Mouse (Mus musculus) kidney, embryonic 15.5 days (tissue): ENCODE measurements around the gene Dffb. TPM values are rescaled to one million over a fixed set of nuclear protein-coding genes. Genes with fewer than 3 reads are reported as not detected.
A peak's percentile ranks its signal among the peaks of the same experiment; 100 is the strongest.

Experiments
- ATAC-seq: fragments of 200-750 bp; cut with Nextera tagmentation; replicated peaks from 2 replicates; pipeline ENCODE4 v1.8.0; 2017; ENCODE audit warnings: moderate TSS enrichment; ENCODE audit not compliant: low FRiP score
- H3K27ac ChIP-seq: fragments of 300-500 bp; sonication (generic); 2 replicates; pipeline ENCODE4 v1.5.1; 2015; ENCODE audit warnings: mild to moderate bottlenecking, inconsistent platforms
- H3K27me3 ChIP-seq: fragments of 300-500 bp; sonication (generic); 2 replicates; pipeline ENCODE4 v1.6.1; 2015; ENCODE audit warnings: inconsistent platforms
- H3K36me3 ChIP-seq: fragments of 300-500 bp; sonication (generic); 2 replicates; pipeline ENCODE4 v1.6.1; 2015; ENCODE audit warnings: inconsistent platforms
- H3K4me1 ChIP-seq: fragments of 300-500 bp; sonication (generic); 2 replicates; pipeline ENCODE4 v1.6.1; 2015; ENCODE audit warnings: inconsistent platforms
- H3K4me2 ChIP-seq: fragments of 300-500 bp; sonication (generic); 2 replicates; pipeline ENCODE4 v1.6.1; 2015; ENCODE audit warnings: moderate library complexity, mild to moderate bottlenecking, inconsistent platforms
- H3K4me3 ChIP-seq: fragments of 300-500 bp; sonication (generic); replicated peaks from 2 replicates; pipeline ENCODE4 v1.5.1; 2015; ENCODE audit warnings: mild to moderate bottlenecking, inconsistent platforms
- H3K9ac ChIP-seq: fragments of 300-500 bp; sonication (generic); 2 replicates; pipeline ENCODE4 v1.6.1; 2015; ENCODE audit warnings: mild to moderate bottlenecking, inconsistent platforms
- H3K9me3 ChIP-seq: fragments of 300-500 bp; sonication (generic); replicated peaks from 2 replicates; pipeline ENCODE4 v1.6.1; 2016; ENCODE audit warnings: inconsistent platforms
- WGBS: fragments of 180-500 bp; shearing (Covaris S2); methylation state at CpG from one replicate; pipeline ENCODE4 v1.1.7; 2015; ENCODE audit warnings: mixed read lengths; 5-methylcytosine and 5-hydroxymethylcytosine counted together
- polyA plus RNA-seq: library from polyadenylated mRNA; unstranded; fragments of >200 nt; fragmentation: Nextera tagmentation; extraction: Ambion mirVana; gene quantifications from 2 replicates; pipeline ENCODE4 v1.2.1, GENCODE M21; 2015

Gene Dffb
- 12.6 and 13.8 TPM in 2 replicates for polyA plus RNA-seq

DNA sequence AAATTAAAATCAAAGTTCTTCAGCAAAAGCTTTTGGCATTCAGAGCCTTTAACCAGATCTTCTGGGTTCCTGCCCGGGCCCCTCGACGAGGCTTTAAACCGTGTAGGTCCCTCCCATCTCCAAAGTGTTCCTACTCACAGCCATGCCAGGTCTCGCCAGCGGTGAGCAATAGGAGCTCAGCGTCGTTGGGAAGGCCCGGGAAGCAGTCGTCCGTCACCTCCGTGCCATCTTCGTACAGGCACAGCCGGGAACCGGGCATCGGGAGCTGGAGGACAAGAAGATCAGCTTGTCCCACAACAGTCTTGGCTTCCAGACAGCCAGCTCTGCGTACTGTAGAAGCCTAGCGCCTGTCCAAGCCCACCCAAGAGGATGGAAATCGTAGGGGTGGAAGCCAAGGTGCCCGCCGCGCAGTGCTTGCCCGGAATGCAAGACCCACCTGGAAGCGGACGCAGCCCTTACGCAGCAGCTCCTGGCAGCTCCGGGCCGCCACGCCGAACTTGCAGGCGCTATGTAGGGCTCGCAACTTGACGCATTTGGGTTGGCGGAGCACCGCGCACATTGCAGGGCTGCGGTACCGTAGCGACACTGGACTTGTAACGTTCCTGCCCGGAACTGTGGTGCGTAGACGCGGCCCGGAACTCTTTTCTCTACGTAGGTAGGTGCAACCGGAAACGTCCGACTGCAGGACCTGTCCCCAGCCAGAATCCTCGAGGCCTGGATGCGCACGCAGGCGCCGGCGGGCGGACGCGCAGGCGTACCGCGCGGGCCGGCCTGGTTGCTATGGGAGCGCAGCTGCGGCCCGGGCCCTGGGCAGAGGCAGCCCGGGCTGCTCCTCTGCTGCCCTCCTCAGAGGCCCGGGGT, at the start of gene Dffb, which contains the start of gene Cep104:
TSS of gene Dffb (minus strand) at position 696 of the 861 bp plus-strand sequence.
TSS of gene Cep104 (plus strand) at position 764 of the 861 bp plus-strand sequence.
- WGBS: under 1% methylated on average over 68 of the region's 68 CpGs
- peak within 1 kb of the TSS; percentile 39 for H3K27ac ChIP-seq
- H3K27me3 ChIP-seq: no peaks in the 10 kb centered on the region
- H3K4me1 ChIP-seq: peaks cover 23% of the 10 kb centered on the region
- ATAC-seq: peak; percentile 98
- peak within 1 kb of the TSS; percentile 81 for H3K9ac ChIP-seq
- peak within 1 kb of the TSS; percentile 95 for H3K4me2 ChIP-seq
- H3K9me3 ChIP-seq: no peaks in the 10 kb centered on the region
- peaks cover 34% of the 10 kb centered on the region for H3K36me3 ChIP-seq
- H3K4me3 ChIP-seq: peak within 1 kb of the TSS; percentile 78

DNA sequence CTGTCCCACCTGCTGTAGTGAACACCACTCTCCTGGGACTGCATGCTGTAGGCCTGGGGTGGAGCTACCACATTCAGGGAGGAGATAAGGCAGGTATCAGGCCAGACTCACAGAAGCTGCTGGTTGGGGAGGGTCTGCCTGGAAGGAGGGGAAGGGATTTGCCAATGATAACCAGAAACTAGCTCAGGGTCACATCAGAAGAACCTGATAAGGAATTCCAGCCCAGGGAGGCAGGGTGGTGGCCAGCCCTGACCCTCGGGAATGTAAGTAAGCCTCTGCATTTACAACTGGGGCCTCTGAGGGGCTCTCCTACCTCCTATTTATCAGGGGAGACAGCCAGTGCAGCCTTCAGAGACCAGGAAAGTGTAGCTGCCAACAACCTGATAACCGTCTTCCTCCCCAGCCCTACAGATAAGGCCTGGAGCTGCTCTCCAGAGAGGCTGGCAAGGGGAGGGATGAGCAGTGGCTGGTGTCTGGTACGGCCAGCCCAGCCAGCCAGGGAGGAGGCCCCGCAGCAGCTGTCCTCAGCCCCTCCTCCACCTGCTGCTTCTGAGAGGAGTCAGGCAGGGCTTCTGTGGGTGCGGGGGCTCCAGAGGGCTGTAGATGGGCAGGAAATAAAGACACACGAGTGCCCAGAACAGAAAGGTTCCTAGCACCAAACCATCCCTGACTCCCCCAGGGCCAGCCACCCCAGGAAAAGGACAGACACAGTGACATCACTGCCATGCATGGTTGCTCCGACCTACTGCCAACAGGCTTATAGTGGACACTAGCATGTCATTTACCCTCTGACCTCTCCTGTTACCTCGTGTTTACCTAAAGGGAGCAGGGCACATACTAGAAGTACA, 49.1 kb upstream of the Dffb start:
- Histone ChIP-seq H3K27me3 (peaks cover 7% of the 10 kb centered on the region; the same call in 1 of the 2 replicates), H3K27ac (peak overlapping the region; percentile 89), H3K9me3 (no peaks in the 10 kb centered on the region), H3K4me1 (peaks cover 58% of the 10 kb centered on the region), H3K4me3 (peak overlapping the region; percentile 57), H3K36me3 (peaks cover 34% of the 10 kb centered on the region), H3K9ac (peak overlapping the region; percentile 51; the same call in 1 of the 2 replicates), H3K4me2 (peak overlapping the region; percentile 84)
- ATAC-seq: peak; percentile 30
- WGBS: 13% methylated on average over 8 of the region's 8 CpGs

DNA sequence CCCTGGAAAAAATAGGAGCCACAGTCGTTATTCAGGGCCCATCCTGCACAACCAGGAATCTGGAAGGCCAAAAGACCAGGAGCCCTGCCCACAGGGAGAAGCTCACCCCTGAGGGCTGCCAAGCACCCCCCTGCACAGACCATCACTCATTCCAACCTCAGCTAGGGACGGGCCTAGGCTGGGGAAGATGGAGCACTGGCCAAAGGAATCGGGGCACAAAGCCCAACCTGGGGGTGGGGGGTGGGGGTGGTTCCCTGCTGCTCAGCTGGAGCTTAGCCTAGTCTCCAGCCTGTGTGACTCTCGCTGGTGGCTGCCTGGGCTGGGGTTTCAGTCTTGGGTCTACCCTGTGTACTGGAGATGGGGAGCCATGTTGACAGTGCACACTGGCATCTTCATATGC, 47.9 kb upstream of the Dffb start:
- Histone ChIP-seq H3K4me2 (peak overlapping the region; percentile 20; the same call in 1 of the 2 replicates), H3K27me3 (peaks cover 4% of the 10 kb centered on the region; the same call in 1 of the 2 replicates), H3K9me3 (no peaks in the 10 kb centered on the region), H3K4me1 (peaks cover 58% of the 10 kb centered on the region), H3K36me3 (peaks cover 45% of the 10 kb centered on the region), H3K9ac (no peak overlapping the region; the same call in 1 of the 2 replicates), H3K4me3 (no peak overlapping the region), H3K27ac (peak overlapping the region; percentile 89)
- no peak for ATAC-seq
- WGBS: 40% methylated on average over 4 of the region's 4 CpGs

DNA sequence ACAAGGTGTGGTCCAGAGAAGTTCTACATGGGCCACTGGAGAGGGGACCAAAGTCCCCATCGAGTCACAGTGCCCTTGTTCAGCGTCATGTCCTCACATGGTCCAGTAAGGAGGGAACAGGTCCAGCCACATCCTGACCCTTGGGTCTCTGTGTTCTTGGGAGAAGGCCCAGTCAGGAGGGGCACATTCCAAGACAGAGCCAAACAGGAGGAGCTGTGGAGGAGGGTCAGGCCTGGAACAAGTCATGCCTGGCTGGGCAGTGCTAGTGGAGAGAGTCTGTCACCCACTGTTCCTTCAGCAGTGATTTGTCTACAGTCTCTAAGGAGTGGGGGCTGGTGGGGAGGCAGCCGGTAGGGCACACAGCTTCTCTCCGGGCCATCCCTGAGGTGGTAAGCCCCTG, 47.5 kb upstream of the Dffb start:
- WGBS: 29% methylated on average over 4 of the region's 4 CpGs
- H3K27ac ChIP-seq: peak overlapping the region; percentile 89
- H3K9ac ChIP-seq: no peak overlapping the region

DNA sequence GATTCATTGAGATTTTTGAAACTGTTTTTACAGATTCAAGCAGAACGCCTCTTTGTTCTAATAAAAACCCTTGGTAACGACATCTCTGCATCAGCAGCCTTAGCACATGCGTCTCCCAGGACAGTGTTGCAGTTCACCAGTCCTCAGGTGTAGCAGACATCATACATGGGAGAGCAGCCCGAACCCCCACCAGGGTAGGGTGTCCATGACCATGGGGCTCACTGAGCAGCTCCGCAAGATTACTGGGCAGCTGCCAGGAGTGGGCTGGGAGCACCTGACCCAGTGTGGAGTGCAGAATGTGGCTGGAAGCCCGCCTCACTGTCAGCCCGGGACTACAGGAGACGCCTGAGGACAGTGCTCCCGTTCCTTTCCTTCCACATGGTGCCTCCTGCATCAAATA, 46.5 kb upstream of the Dffb start:
- no peak overlapping the region for H3K4me3 ChIP-seq
- no peak for ATAC-seq
- H3K27me3 ChIP-seq: no peaks in the 10 kb centered on the region
- peak overlapping the region; percentile 89 for H3K27ac ChIP-seq
- 88% methylated on average over 9 of the region's 9 CpGs for WGBS
- H3K9me3 ChIP-seq: no peaks in the 10 kb centered on the region
- H3K4me1 ChIP-seq: peaks cover 51% of the 10 kb centered on the region
- no peak overlapping the region for H3K4me2 ChIP-seq
- H3K9ac ChIP-seq: no peak overlapping the region
- peaks cover 58% of the 10 kb centered on the region for H3K36me3 ChIP-seq

More for the DNA sequence above, 47.5 kb upstream of the Dffb start:
- H3K36me3 ChIP-seq: peaks cover 48% of the 10 kb centered on the region
- H3K4me2 ChIP-seq: peak overlapping the region; percentile 20; the same call in 1 of the 2 replicates
- peaks cover 58% of the 10 kb centered on the region for H3K4me1 ChIP-seq
- H3K4me3 ChIP-seq: no peak overlapping the region
- peak; percentile 55 for ATAC-seq
- peaks cover 4% of the 10 kb centered on the region; the same call in 1 of the 2 replicates for H3K27me3 ChIP-seq
- no peaks in the 10 kb centered on the region for H3K9me3 ChIP-seq

DNA sequence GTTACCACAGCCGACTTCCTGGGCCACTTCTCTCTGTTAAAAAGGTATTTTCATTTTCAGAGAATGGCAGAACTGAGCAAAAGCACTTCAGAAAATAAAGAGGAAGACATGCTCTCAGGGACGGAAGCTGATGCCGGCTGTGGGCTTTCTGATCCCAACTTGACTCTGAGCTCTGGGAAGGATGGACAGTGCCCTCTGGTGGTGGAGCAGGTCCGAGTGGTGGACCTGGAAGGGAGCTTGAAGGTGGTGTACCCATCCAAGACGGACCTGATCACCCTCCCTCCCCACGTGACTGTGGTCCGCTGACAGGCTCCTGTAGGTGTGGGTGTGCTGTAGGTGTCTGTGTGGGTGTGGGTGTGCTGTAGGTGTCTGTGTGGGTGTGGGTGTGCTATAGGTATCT, 44.6 kb upstream of the Dffb start:
- peaks cover 77% of the 10 kb centered on the region for H3K36me3 ChIP-seq
- ATAC-seq: no peak
- no peaks in the 10 kb centered on the region for H3K9me3 ChIP-seq
- no peak overlapping the region for H3K27ac ChIP-seq
- peaks cover 38% of the 10 kb centered on the region for H3K4me1 ChIP-seq
- H3K4me2 ChIP-seq: no peak overlapping the region
- H3K4me3 ChIP-seq: no peak overlapping the region
- no peak overlapping the region for H3K9ac ChIP-seq
- H3K27me3 ChIP-seq: no peaks in the 10 kb centered on the region
- WGBS: 74% methylated on average over 7 of the region's 7 CpGs

DNA sequence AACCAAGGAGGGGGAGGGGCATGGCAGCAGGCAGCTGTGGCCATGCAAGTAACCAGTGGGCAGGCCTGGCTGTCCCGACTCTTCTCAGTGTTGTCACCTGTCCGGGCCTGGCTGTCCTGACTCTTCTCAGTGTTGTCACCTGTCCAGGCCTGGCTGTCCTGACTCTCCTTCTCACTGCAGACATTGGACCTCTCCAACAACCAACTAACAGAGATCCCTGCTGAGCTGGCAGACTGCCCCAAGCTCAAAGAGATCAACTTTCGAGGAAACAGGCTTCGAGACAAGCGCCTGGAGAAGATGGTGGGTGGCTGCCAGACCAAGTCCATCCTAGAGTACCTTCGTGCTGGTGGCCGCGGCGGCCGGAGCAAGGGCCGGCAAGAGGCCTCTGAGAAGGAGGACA, 40.5 kb upstream of the Dffb start:
- no peaks in the 10 kb centered on the region for H3K9me3 ChIP-seq
- 94% methylated on average over 11 of the region's 11 CpGs for WGBS
- no peak overlapping the region for H3K4me2 ChIP-seq
- no peaks in the 10 kb centered on the region for H3K27me3 ChIP-seq
- no peak overlapping the region for H3K4me3 ChIP-seq
- H3K9ac ChIP-seq: no peak overlapping the region
- H3K36me3 ChIP-seq: peaks cover 64% of the 10 kb centered on the region
- no peak for ATAC-seq
- peaks cover 30% of the 10 kb centered on the region for H3K4me1 ChIP-seq
- no peak overlapping the region for H3K27ac ChIP-seq

DNA sequence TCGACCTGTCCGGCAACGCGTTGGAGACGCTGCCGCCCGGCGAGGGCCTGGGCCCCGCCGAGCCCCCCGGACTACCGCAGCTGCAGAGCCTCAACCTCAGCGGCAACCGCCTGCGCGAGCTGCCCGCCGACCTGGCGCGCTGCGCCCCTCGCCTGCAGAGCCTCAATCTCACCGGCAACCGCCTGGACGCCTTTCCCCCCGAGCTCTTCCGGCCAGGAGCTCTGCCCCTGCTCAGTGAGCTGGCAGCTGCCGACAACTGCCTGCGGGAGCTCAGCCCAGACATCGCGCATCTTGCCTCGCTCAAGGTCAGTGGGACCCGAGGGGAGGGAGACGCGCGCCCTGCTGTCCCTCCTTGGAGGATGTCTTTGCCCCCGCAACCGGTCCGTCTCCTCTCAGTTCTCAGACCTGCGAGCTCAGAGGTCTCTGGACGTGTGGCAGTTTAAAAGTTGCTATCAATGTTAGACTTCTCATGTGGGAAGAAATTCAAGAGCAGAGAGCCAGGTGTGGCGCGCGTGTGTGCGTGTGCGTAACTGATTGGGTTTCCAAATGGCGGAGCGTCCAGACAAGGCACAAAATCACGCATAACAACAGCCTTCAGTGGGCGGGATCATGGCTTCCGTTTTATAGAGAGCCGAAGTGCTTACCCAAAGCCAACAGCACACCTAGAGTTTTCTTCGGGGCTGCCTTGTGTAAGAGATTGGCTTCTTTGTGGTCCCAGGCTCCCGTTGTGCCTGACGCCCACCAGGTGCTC, 37.4 kb upstream of the Dffb start:
- WGBS: under 1% methylated on average over 54 of the region's 55 CpGs

DNA sequence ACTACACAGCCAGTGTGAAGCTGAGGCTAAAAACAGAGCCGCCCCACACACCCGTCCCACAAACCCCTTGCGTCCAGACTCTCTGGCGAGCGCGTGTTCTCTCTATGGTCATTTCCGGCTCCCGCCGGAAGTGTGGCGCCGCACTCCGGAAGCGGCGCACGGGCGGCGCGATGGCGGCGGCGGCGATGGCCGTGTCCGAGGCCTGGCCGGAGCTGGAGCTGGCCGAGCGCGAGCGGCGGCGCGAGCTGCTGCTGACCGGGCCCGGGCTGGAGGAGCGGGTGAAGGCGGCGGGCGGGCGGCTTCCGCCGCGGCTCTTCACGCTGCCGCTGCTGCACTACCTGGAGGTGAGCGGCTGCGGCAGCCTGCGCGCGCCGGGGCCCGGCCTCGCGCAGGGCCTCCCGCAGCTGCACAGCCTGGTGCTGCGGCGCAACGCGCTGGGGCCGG, 36.7 kb upstream of the Dffb start, which contains the start of gene Lrrc47:
TSS of gene Lrrc47 (plus strand) at position 86 of the 444 bp plus-strand sequence.
- Histone ChIP-seq H3K27ac (peak within 1 kb of the TSS; percentile 62), H3K4me3 (peak within 1 kb of the TSS; percentile 100), H3K9ac (peak within 1 kb of the TSS; percentile 96), H3K36me3 (peaks cover 37% of the 10 kb centered on the region), H3K4me1 (peaks cover 30% of the 10 kb centered on the region), H3K4me2 (peak within 1 kb of the TSS; percentile 95), H3K9me3 (no peaks in the 10 kb centered on the region), H3K27me3 (no peaks in the 10 kb centered on the region)
- under 1% methylated on average over 59 of the region's 59 CpGs for WGBS
- ATAC-seq: peak; percentile 95

More for the DNA sequence above, 37.4 kb upstream of the Dffb start:
- Histone ChIP-seq H3K27ac (peak overlapping the region; percentile 62), H3K9me3 (no peaks in the 10 kb centered on the region), H3K9ac (peak overlapping the region; percentile 96), H3K36me3 (peaks cover 37% of the 10 kb centered on the region), H3K4me1 (peaks cover 30% of the 10 kb centered on the region), H3K4me2 (peak overlapping the region; percentile 95), H3K4me3 (peak overlapping the region; percentile 100), H3K27me3 (no peaks in the 10 kb centered on the region)
- no peak; the same call in 1 of the 2 replicates for ATAC-seq

DNA sequence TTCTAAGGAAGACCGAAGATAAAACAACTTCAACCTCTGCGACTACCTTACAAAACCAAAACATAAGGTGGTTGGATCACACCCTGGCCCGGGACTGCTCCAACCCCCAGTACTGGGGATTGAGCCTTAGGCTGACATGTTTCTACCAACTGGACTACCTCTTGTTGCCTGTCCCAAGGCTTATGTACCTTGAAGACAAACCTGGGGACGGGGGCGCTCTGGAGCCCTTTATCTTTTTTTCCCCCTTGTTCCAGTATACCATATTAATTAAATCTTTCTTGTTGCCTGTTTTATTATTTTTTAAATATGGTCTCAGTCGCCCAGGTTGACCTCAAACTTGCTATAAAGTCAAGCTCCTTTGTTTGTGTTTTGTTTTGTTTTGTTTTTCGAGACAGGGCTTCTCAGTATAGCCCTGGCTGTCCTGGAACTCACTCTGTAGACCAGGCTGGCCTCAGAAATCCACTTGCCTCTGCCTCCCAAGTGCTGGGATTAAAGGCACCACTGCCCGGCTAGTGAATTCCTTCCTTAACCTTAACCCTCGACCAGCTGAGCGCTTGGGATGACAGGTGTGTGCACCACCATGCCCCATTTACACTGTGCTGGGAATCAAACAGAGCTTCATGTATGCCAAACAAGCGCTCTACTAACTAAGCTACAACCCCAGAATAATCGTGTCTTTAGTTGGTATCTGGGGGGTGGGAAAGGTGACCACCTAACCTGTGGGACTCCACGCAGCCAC, 36.1 kb upstream of the Dffb start:
- H3K4me1 ChIP-seq: peaks cover 30% of the 10 kb centered on the region
- H3K4me2 ChIP-seq: peak overlapping the region; percentile 95
- H3K4me3 ChIP-seq: peak overlapping the region; percentile 100
- H3K27me3 ChIP-seq: no peaks in the 10 kb centered on the region
- ATAC-seq: peak; percentile 72
- 27% methylated on average over 13 of the region's 13 CpGs for WGBS
- no peaks in the 10 kb centered on the region for H3K9me3 ChIP-seq
- H3K36me3 ChIP-seq: peaks cover 37% of the 10 kb centered on the region
- H3K9ac ChIP-seq: peak overlapping the region; percentile 96
- H3K27ac ChIP-seq: peak overlapping the region; percentile 14; the same call in 1 of the 2 replicates
